Mouse (Mus musculus) heart, postnatal 4 days (tissue): ENCODE measurements around the gene Itgae. TPM values are rescaled to one million over a fixed set of nuclear protein-coding genes. Genes with fewer than 3 reads are reported as not detected.
A peak's percentile ranks its signal among the peaks of the same experiment; 100 is the strongest.

Source experiments
- DNase-seq: peaks from one replicate; pipeline ENCODE4 v3.0.0; 2021
- total RNA-seq, 2 experiments: library from RNA; stranded (reverse); gene quantifications; 2 replicates each; pipeline ENCODE4 v1.2.3; 2021

The Itgae gene
- total RNA-seq, 2 experiments from 2014 or later: 0.18 to 0.21 TPM

- DNase-seq: no peak
Measured at GRCm38 (mm10) chr11:73148209-73148608, 57.8 kb downstream of the Itgae start.

GRCm38 (mm10) chr11:73155071-73155470, 64.7 kb downstream of the Itgae start:
- no peak for DNase-seq

- DNase-seq: peak; percentile 67
Measured at GRCm38 (mm10) chr11:73159957-73160810, 69.8 kb downstream of the Itgae start, which contains the start of gene P2rx5. Gene P2rx5, plus strand, starts transcription at chr11:73160421.

- DNase-seq: peak; percentile 73
Measured at GRCm38 (mm10) chr11:73160811-73161200, 70.4 kb downstream of the Itgae start.

- no peak for DNase-seq
Measured at GRCm38 (mm10) chr11:73161616-73162015, 71.2 kb downstream of the Itgae start.

- no peak for DNase-seq
Measured at GRCm38 (mm10) chr11:73162284-73162683, 71.9 kb downstream of the Itgae start.

- no peak for DNase-seq
Measured at GRCm38 (mm10) chr11:73168071-73168470, 77.7 kb downstream of the Itgae start.

- no peak for DNase-seq
Measured at GRCm38 (mm10) chr11:73168576-73168975, 78.2 kb downstream of the Itgae start.

- peak; percentile 77 for DNase-seq
Measured at GRCm38 (mm10) chr11:73169231-73169630, 78.8 kb downstream of the Itgae start.

GRCm38 (mm10) chr11:73172186-73172585, 81.8 kb downstream of the Itgae start:
- peak; percentile 56 for DNase-seq

- no peak for DNase-seq
Measured at GRCm38 (mm10) chr11:73175612-73176011, 85.2 kb downstream of the Itgae start.

GRCm38 (mm10) chr11:73176186-73176585, 85.8 kb downstream of the Itgae start:
- DNase-seq: no peak

GRCm38 (mm10) chr11:73176608-73177508, 86.5 kb downstream of the Itgae start, which contains the start of the genes Emc6 and Tax1bp3:
Gene Emc6, minus strand, starts transcription at chr11:73177037.
Gene Tax1bp3, plus strand, starts transcription at chr11:73177083.
- DNase-seq: peak; percentile 98

- peak; percentile 93 for DNase-seq
Measured at GRCm38 (mm10) chr11:73177509-73177875, 87.1 kb downstream of the Itgae start.

- DNase-seq: no peak
Measured at GRCm38 (mm10) chr11:73177895-73178294, 87.5 kb downstream of the Itgae start.

- no peak for DNase-seq
Measured at GRCm38 (mm10) chr11:73185872-73186615, 95.7 kb downstream of the Itgae start.

GRCm38 (mm10) chr11:73187231-73187630, 96.8 kb downstream of the Itgae start:
- DNase-seq: no peak

GRCm38 (mm10) chr11:73193047-73193446, 102.7 kb downstream of the Itgae start:
- DNase-seq: no peak

- DNase-seq: no peak
Measured at GRCm38 (mm10) chr11:73194444-73194843, 104.1 kb downstream of the Itgae start.
